Mouse (Mus musculus): ENCODE measurements around the gene Ankle1.

DNA sequence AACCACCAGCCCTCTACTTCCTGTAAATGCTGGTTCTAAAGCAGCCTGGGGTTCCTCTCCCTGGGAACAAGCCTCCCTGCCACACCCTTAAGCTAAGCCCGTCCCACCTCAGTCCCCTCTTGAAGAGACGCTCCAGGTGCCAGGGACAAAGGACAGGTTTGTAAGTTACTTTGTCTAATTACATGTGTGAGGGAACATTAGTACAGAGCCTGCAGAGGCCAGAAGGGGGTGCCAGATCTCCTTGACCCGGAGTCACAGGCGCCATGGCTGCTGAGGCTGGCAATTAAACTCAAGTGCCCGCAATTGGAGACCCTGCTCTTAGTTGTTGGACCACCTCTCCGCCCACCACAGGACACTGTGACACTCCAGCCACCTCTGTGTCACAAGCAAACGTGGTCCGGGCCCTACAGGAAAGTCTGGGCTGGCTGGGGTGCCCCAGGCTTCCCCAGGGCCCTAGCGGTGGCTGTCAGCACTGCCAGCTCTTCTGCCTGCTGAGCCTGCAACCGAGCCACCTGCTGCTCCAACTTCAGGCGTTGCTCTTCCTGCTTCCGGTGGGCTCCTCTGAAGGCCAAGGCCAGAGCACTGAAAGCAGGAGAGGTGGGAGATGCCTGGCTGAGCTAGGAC, 20.5 kb upstream of the Ankle1 start:
- TF ChIP-seq GATA1 (IDR thresholded peaks at IDR 0.05; ENCODE audit: low read length): no peak
- no peak for TF ChIP-seq TAL1 (IDR thresholded peaks at IDR 0.05; ENCODE audit: low read length)
